Mouse (Mus musculus): ENCODE results near the gene Gm21970. TPM values are rescaled to one million over a fixed set of nuclear protein-coding genes. Genes with fewer than 3 reads are reported as not detected.

Gene Gm21970
- polyA plus RNA-seq, 1 experiment, result not detected

DNA sequence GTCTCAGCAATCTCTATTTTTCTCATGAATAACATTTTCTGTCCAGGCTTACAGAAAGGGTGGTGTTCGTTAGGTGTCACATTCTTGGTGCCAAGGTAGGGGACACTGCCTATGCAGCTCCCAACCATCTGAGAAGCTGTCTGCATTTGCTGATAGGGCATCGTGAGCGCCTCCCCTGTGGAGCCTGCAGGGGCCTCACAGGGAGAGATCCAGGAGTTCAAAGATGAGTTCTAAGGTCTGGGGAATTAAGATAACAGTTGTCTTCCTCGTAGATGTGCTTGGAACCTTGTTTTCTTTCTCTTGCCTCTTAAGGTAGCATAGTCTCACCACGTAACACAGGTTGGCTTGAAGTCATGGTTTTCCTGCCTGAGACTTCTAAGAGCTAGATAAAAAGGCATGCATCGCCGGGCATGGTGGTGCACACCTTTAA is 50.3 kb downstream of the Gm21970 start:
- Histone ChIP-seq H3K9ac (ENCODE audit: low read depth, poor library complexity, severe bottlenecking) (no peak overlapping the region), H3K4me3 (ENCODE audit: low read depth, low read length) (no peak overlapping the region), H3K36me3 (ENCODE audit: control insufficient read depth, insufficient read depth, low read length, poor library complexity, severe bottlenecking) (no peaks in the 10 kb centered on the region), H3K9me3 (replicated peaks; ENCODE audit: control insufficient read depth, insufficient read depth, low read length, poor library complexity, severe bottlenecking) (0 out of 2 replicates have a peak, but pooled peaks cover 3% of the 10 kb centered on the region), H3K27ac (ENCODE audit: insufficient read depth, low read length) (no peak overlapping the region), H3K4me1 (ENCODE audit: control insufficient read depth, insufficient read depth, low read length) (no peaks in the 10 kb centered on the region), H3K27me3 (ENCODE audit: control insufficient read depth, insufficient read depth, low read length, poor library complexity, severe bottlenecking) (no peaks in the 10 kb centered on the region)
- TF ChIP-seq CTCF (IDR thresholded peaks at IDR 0.05; ENCODE audit: low read depth, low read length), result no peak
- no peak for TF ChIP-seq EP300 (IDR thresholded peaks at IDR 0.05; ENCODE audit: insufficient read depth, low read depth, low read length)
- no peak for TF ChIP-seq POLR2A (IDR thresholded peaks at IDR 0.05; ENCODE audit: insufficient read depth, low read length)

GRCm38 (mm10) chr16:91442446-91442845 is 50.9 kb downstream of the Gm21970 start:
- H3K27ac ChIP-seq (ENCODE audit: insufficient read depth, low read length), result no peak overlapping the region

DNA sequence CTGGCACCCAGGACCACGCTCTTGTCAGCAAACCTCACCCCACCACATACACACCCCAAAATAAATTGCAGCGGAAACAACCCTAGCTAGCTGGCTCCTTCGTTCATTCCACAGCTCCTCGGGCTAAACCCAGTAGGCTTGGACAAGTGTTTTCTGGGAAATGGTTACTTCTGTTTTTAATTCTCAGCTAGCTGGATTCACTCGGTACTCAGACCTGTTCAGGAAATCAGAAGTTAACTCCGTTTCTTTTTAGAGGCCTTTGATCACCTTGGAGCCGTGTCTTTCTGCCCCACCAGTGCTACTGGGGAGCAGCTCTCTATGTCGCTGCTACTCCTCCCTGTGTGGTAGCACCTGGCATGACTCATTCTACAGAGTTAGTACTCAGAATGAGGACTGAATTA is 51.7 kb downstream of the Gm21970 start:
- no peak for TF ChIP-seq POLR2A (IDR thresholded peaks at IDR 0.05; ENCODE audit: insufficient read depth, low read length)
- no peak for TF ChIP-seq EP300 (IDR thresholded peaks at IDR 0.05; ENCODE audit: insufficient read depth, low read depth, low read length)
- TF ChIP-seq CTCF (IDR thresholded peaks at IDR 0.05; ENCODE audit: low read depth, low read length), result no peak
- no peaks in the 10 kb centered on the region for H3K4me1 ChIP-seq (ENCODE audit: control insufficient read depth, insufficient read depth, low read length)
- no peak overlapping the region for H3K27ac ChIP-seq (ENCODE audit: insufficient read depth, low read length)
- 0 out of 2 replicates have a peak, but pooled peaks cover 3% of the 10 kb centered on the region for H3K9me3 ChIP-seq (replicated peaks; ENCODE audit: control insufficient read depth, insufficient read depth, low read length, poor library complexity, severe bottlenecking)
- no peaks in the 10 kb centered on the region for H3K27me3 ChIP-seq (ENCODE audit: control insufficient read depth, insufficient read depth, low read length, poor library complexity, severe bottlenecking)
- H3K36me3 ChIP-seq (ENCODE audit: control insufficient read depth, insufficient read depth, low read length, poor library complexity, severe bottlenecking), result no peaks in the 10 kb centered on the region
- no peak overlapping the region for H3K9ac ChIP-seq (ENCODE audit: low read depth, poor library complexity, severe bottlenecking)
- no peak overlapping the region for H3K4me3 ChIP-seq (ENCODE audit: low read depth, low read length)

More at GRCm38 (mm10) chr16:91442446-91442845, 50.9 kb downstream of the Gm21970 start:
- H3K36me3 ChIP-seq (ENCODE audit: control insufficient read depth, insufficient read depth, low read length, poor library complexity, severe bottlenecking), result no peaks in the 10 kb centered on the region
- 0 out of 2 replicates have a peak, but pooled peaks cover 3% of the 10 kb centered on the region for H3K9me3 ChIP-seq (replicated peaks; ENCODE audit: control insufficient read depth, insufficient read depth, low read length, poor library complexity, severe bottlenecking)
- H3K4me3 ChIP-seq (ENCODE audit: low read depth, low read length), result no peak overlapping the region
- no peak overlapping the region for H3K9ac ChIP-seq (ENCODE audit: low read depth, poor library complexity, severe bottlenecking)
- no peaks in the 10 kb centered on the region for H3K4me1 ChIP-seq (ENCODE audit: control insufficient read depth, insufficient read depth, low read length)
- H3K27me3 ChIP-seq (ENCODE audit: control insufficient read depth, insufficient read depth, low read length, poor library complexity, severe bottlenecking), result no peaks in the 10 kb centered on the region
- TF ChIP-seq POLR2A (IDR thresholded peaks at IDR 0.05; ENCODE audit: insufficient read depth, low read length), result no peak
- no peak for TF ChIP-seq EP300 (IDR thresholded peaks at IDR 0.05; ENCODE audit: insufficient read depth, low read depth, low read length)
- no peak for TF ChIP-seq CTCF (IDR thresholded peaks at IDR 0.05; ENCODE audit: low read depth, low read length)

- H3K9ac ChIP-seq (ENCODE audit: low read depth, poor library complexity, severe bottlenecking), result no peak overlapping the region
- no peak overlapping the region for H3K27ac ChIP-seq (ENCODE audit: insufficient read depth, low read length)
- no peak for TF ChIP-seq POLR2A (IDR thresholded peaks at IDR 0.05; ENCODE audit: insufficient read depth, low read length)
- no peak for TF ChIP-seq CTCF (IDR thresholded peaks at IDR 0.05; ENCODE audit: low read depth, low read length)
- TF ChIP-seq EP300 (IDR thresholded peaks at IDR 0.05; ENCODE audit: insufficient read depth, low read depth, low read length), result no peak
Measured at GRCm38 (mm10) chr16:91444847-91445246, 53.3 kb downstream of the Gm21970 start.

GRCm38 (mm10) chr16:91445566-91445965 is 54.0 kb downstream of the Gm21970 start:
- Histone ChIP-seq H3K4me1 (ENCODE audit: control insufficient read depth, insufficient read depth, low read length) (no peaks in the 10 kb centered on the region), H3K27me3 (ENCODE audit: control insufficient read depth, insufficient read depth, low read length, poor library complexity, severe bottlenecking) (no peaks in the 10 kb centered on the region), H3K27ac (ENCODE audit: insufficient read depth, low read length) (no peak overlapping the region), H3K9ac (ENCODE audit: low read depth, poor library complexity, severe bottlenecking) (no peak overlapping the region), H3K9me3 (replicated peaks; ENCODE audit: control insufficient read depth, insufficient read depth, low read length, poor library complexity, severe bottlenecking) (0 out of 2 replicates have a peak, but pooled peaks cover 3% of the 10 kb centered on the region), H3K36me3 (ENCODE audit: control insufficient read depth, insufficient read depth, low read length, poor library complexity, severe bottlenecking) (no peaks in the 10 kb centered on the region), H3K4me3 (ENCODE audit: low read depth, low read length) (no peak overlapping the region)
- TF ChIP-seq POLR2A (IDR thresholded peaks at IDR 0.05; ENCODE audit: insufficient read depth, low read length), result no peak
- TF ChIP-seq EP300 (IDR thresholded peaks at IDR 0.05; ENCODE audit: insufficient read depth, low read depth, low read length), result no peak
- no peak for TF ChIP-seq CTCF (IDR thresholded peaks at IDR 0.05; ENCODE audit: low read depth, low read length)

More at GRCm38 (mm10) chr16:91444847-91445246, 53.3 kb downstream of the Gm21970 start:
- no peaks in the 10 kb centered on the region for H3K4me1 ChIP-seq (ENCODE audit: control insufficient read depth, insufficient read depth, low read length)
- no peak overlapping the region for H3K4me3 ChIP-seq (ENCODE audit: low read depth, low read length)
- H3K9me3 ChIP-seq (replicated peaks; ENCODE audit: control insufficient read depth, insufficient read depth, low read length, poor library complexity, severe bottlenecking), result 0 out of 2 replicates have a peak, but pooled peaks cover 3% of the 10 kb centered on the region
- H3K27me3 ChIP-seq (ENCODE audit: control insufficient read depth, insufficient read depth, low read length, poor library complexity, severe bottlenecking), result no peaks in the 10 kb centered on the region
- H3K36me3 ChIP-seq (ENCODE audit: control insufficient read depth, insufficient read depth, low read length, poor library complexity, severe bottlenecking), result no peaks in the 10 kb centered on the region

DNA sequence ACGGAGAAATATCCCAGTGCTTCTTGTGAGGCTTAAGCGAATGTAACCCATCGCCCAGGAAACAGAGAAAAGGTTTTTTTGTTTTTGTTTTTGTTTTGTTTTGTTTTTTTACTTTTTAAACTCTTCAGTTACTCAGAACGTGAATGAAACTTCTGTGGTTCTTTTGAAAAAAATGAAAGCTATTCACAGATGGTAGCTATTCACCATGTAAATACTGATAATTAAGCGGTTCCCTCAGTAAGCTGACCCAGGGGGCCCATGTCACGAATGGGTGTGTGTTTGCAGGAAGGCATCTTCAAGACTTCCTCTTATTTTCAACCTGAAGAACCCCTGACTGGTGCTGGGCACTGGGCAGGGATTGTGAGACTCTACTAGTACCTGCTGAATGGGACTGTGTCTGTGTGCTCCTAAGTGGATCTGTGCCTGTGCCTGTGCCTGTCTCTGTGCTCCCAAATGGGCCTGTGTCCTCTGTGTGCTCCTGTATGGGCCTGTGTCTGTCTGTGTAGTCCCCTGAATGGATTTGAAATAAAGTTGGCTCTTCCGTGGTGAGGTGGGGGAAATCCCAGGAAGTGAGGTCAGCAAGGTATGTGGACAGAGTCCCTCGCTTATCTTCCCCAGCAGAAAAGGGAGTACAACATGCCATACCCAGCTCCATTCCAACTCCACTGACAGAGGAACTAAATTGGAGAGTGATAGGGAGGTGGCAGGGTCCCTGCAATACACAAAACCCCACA is 55.4 kb downstream of the Gm21970 start:
- Histone ChIP-seq H3K27ac (ENCODE audit: insufficient read depth, low read length) (no peak overlapping the region), H3K27me3 (ENCODE audit: control insufficient read depth, insufficient read depth, low read length, poor library complexity, severe bottlenecking) (no peaks in the 10 kb centered on the region), H3K9ac (ENCODE audit: low read depth, poor library complexity, severe bottlenecking) (no peak overlapping the region), H3K4me3 (ENCODE audit: low read depth, low read length) (no peak overlapping the region), H3K4me1 (ENCODE audit: control insufficient read depth, insufficient read depth, low read length) (no peaks in the 10 kb centered on the region), H3K9me3 (replicated peaks; ENCODE audit: control insufficient read depth, insufficient read depth, low read length, poor library complexity, severe bottlenecking) (0 out of 2 replicates have a peak, but pooled peaks cover 3% of the 10 kb centered on the region), H3K36me3 (ENCODE audit: control insufficient read depth, insufficient read depth, low read length, poor library complexity, severe bottlenecking) (no peaks in the 10 kb centered on the region)
- TF ChIP-seq EP300 (IDR thresholded peaks at IDR 0.05; ENCODE audit: insufficient read depth, low read depth, low read length) (no peak), POLR2A (IDR thresholded peaks at IDR 0.05; ENCODE audit: insufficient read depth, low read length) (no peak), CTCF (IDR thresholded peaks at IDR 0.05; ENCODE audit: low read depth, low read length) (no peak)

Measured in ES-Bruce4 (cell line).